Mouse (Mus musculus) cerebellum, postnatal 4 days (tissue): Measurements from ENCODE around the gene Mettl6.

ENCODE experiments used
- DNase-seq, 2 experiments: peaks; one replicate each; pipeline ENCODE4 v3.0.0; 2022; ENCODE audit warnings: low spot score in 2 of 2, mixed read lengths in 1 of 2

Gene Mettl6

DNA sequence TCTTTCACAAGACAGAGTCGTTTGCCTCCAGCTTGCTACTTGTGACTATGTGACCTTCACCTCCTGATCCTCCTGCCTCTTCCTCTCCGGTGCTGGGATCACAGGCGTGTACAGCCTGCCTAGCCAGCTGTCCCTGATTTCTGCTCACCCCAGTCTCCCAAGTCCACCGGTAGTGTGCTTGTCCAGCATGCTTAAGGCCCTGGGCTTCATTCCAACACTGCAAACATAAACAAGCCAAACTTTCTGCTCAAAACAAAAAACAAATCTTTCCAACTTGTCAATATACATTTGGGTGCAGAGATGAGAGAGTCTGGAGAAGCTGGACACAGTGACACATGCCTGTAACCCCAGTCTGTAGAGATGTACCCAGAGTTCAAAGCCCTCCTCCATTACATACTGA lies 62.4 kb downstream of the Mettl6 start:
- DNase-seq = no peak

DNA sequence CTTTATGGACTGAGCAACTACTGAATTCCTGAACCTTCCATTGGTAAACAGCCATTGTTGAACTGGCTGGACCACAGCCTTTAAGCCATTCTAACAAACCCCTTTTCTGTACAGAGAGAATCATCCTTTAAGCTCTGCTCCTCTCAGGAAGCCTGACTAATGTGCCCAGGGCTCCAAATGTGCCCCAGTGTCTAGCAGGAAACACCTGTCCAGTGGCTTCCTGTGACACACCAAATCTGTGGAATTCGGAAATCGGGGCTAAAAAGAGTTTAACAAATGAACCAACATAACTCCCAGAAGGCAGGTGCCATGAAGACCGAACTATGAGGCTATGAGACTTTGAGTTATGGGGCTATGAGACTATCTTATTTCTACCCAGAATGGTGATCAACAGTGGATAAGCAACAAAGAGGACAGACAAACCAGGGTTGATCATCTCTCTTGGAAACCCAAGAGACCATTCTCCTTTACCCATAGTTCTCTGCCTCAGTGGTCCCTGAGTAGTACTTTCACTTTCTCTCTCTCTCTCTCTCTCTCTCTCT lies 63.0 kb downstream of the Mettl6 start:
- DNase-seq = no peak

DNA sequence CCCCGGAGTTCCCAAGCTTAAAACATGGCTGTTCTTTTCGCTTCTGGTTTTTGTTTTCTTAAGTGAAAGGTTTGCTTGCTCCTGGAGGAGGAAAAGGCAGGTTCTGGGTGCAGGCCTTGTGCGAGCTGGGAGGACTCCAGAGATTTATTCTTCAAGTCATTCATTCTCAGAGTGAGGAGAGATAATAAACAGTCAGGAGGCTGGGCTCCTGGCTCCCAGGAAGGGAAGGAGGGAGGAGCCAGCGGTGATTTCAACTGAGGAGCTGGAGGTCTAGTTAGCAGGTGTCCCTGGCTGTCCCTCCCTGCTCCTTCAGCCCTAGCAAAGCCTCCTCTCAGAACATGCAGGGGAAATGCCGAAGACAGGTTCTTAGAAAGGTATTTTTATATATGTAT lies 65.8 kb downstream of the Mettl6 start:
- DNase-seq = no peak

DNA sequence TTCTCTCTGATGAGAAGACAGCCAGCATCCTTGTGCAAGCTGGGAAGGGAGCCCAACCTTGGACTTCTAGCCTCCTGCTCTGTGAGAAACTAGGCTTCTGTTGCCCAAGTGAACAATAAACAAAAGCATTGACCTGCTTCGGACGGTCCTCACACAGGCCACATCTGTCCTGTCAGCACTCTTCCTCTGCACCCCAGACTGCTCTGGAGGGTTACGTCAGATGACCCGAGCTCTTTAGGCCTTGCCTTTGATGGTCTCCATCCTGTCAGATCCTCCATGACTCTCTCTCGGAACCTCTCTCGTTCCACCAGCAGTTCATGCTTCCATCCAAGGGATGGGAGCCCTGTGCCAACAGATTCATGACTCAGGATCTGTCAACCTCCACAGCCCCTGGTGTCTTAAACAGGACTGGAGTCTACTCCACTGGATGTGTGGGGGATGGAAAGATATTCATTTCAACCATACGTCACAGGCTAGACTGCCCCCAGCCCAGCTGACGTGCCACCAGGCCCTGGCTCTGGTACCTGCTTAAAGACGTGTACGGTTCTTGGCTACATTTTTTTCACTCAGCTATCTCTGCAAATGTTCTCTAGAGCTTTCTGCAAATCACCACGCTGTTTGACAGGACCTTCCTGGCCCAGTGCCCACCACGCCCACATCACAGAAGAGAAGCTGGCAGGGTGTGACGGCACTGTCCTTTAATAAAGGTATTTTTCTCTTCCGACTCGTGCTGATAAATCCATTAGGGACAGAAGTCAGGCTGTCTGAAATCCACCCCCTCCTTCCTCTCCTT lies 66.4 kb downstream of the Mettl6 start:
- DNase-seq = no peak
